Mouse (Mus musculus): ENCODE measurements around the gene Itih5. TPM values are rescaled to one million over a fixed set of nuclear protein-coding genes. Genes with fewer than 3 reads are reported as not detected.

Gene Itih5
- polyA plus RNA-seq, 1 experiment from 2014 or later = 3.7 TPM

GRCm38 (mm10) chr2:10195162-10195561 lies 41.8 kb downstream of the Itih5 start:
- Histone ChIP-seq H3K27me3 (replicated peaks; ENCODE audit: low read depth, poor library complexity, severe bottlenecking) (no peaks in the 10 kb centered on the region), H3K4me1 (no peaks in the 10 kb centered on the region), H3K36me3 (replicated peaks) (no peaks in the 10 kb centered on the region), H3K27ac (replicated peaks) (no peak overlapping the region), H3K9me3 (no peaks in the 10 kb centered on the region), H3K4me3 (no peak overlapping the region)
- no peak for DNase-seq (ENCODE audit: low spot score)
- 76% methylated on average over 3 of the region's 3 CpGs for WGBS

- 79% methylated on average over 2 of the region's 2 CpGs for WGBS
- no peak for DNase-seq (ENCODE audit: low spot score)
- Histone ChIP-seq H3K9me3 (no peaks in the 10 kb centered on the region), H3K4me1 (no peaks in the 10 kb centered on the region), H3K27ac (replicated peaks) (no peak overlapping the region), H3K4me3 (no peak overlapping the region), H3K27me3 (replicated peaks; ENCODE audit: low read depth, poor library complexity, severe bottlenecking) (no peaks in the 10 kb centered on the region), H3K36me3 (replicated peaks) (no peaks in the 10 kb centered on the region)
Observed at GRCm38 (mm10) chr2:10199326-10199725, 46.0 kb downstream of the Itih5 start.

GRCm38 (mm10) chr2:10200736-10201285 lies 47.4 kb downstream of the Itih5 start:
- H3K4me3 ChIP-seq = no peak overlapping the region
- 64% methylated on average over 3 of the region's 3 CpGs for WGBS
- H3K27ac ChIP-seq (replicated peaks) = no peak overlapping the region
- H3K4me1 ChIP-seq = no peaks in the 10 kb centered on the region
- H3K36me3 ChIP-seq (replicated peaks) = no peaks in the 10 kb centered on the region
- H3K27me3 ChIP-seq (replicated peaks; ENCODE audit: low read depth, poor library complexity, severe bottlenecking) = no peaks in the 10 kb centered on the region
- H3K9me3 ChIP-seq = no peaks in the 10 kb centered on the region
- DNase-seq (ENCODE audit: low spot score) = no peak

- Histone ChIP-seq H3K27ac (replicated peaks) (no peak overlapping the region), H3K27me3 (replicated peaks; ENCODE audit: low read depth, poor library complexity, severe bottlenecking) (no peaks in the 10 kb centered on the region), H3K4me3 (no peak overlapping the region), H3K36me3 (replicated peaks) (no peaks in the 10 kb centered on the region), H3K9me3 (no peaks in the 10 kb centered on the region), H3K4me1 (no peaks in the 10 kb centered on the region)
- no peak for DNase-seq (ENCODE audit: low spot score)
- 91% methylated on average over 3 of the region's 3 CpGs for WGBS
Observed at GRCm38 (mm10) chr2:10204301-10204700, 50.9 kb downstream of the Itih5 start.

GRCm38 (mm10) chr2:10213468-10213867 lies 60.1 kb downstream of the Itih5 start:
- H3K27me3 ChIP-seq (replicated peaks; ENCODE audit: low read depth, poor library complexity, severe bottlenecking) = no peaks in the 10 kb centered on the region
- no peak overlapping the region for H3K4me3 ChIP-seq
- DNase-seq (ENCODE audit: low spot score) = no peak
- no peaks in the 10 kb centered on the region for H3K9me3 ChIP-seq
- no peak overlapping the region for H3K27ac ChIP-seq (replicated peaks)
- 87% methylated on average over 12 of the region's 12 CpGs for WGBS
- no peaks in the 10 kb centered on the region for H3K36me3 ChIP-seq (replicated peaks)
- H3K4me1 ChIP-seq = peaks cover 10% of the 10 kb centered on the region

- 83% methylated on average over 7 of the region's 7 CpGs for WGBS
- no peak overlapping the region for H3K4me3 ChIP-seq
- no peaks in the 10 kb centered on the region for H3K36me3 ChIP-seq (replicated peaks)
- peaks cover 10% of the 10 kb centered on the region for H3K4me1 ChIP-seq
- H3K27me3 ChIP-seq (replicated peaks; ENCODE audit: low read depth, poor library complexity, severe bottlenecking) = no peaks in the 10 kb centered on the region
- no peak overlapping the region; the same call in 1 of the 2 replicates for H3K27ac ChIP-seq (replicated peaks)
- no peaks in the 10 kb centered on the region for H3K9me3 ChIP-seq
- DNase-seq (ENCODE audit: low spot score) = no peak
Observed at GRCm38 (mm10) chr2:10215876-10216565, 62.6 kb downstream of the Itih5 start.

GRCm38 (mm10) chr2:10216566-10217247 lies 63.3 kb downstream of the Itih5 start:
- 38% methylated on average over 7 of the region's 7 CpGs for WGBS
- H3K36me3 ChIP-seq (replicated peaks) = no peaks in the 10 kb centered on the region
- H3K4me3 ChIP-seq = no peak overlapping the region
- no peaks in the 10 kb centered on the region for H3K9me3 ChIP-seq
- no peak overlapping the region; the same call in 1 of the 2 replicates for H3K27ac ChIP-seq (replicated peaks)
- DNase-seq (ENCODE audit: low spot score) = peak; percentile 31
- peaks cover 10% of the 10 kb centered on the region for H3K4me1 ChIP-seq
- H3K27me3 ChIP-seq (replicated peaks; ENCODE audit: low read depth, poor library complexity, severe bottlenecking) = no peaks in the 10 kb centered on the region

GRCm38 (mm10) chr2:10221862-10222261 lies 68.5 kb downstream of the Itih5 start:
- Histone ChIP-seq H3K27ac (replicated peaks) (no peak overlapping the region), H3K4me3 (no peak overlapping the region), H3K9me3 (no peaks in the 10 kb centered on the region), H3K36me3 (replicated peaks) (no peaks in the 10 kb centered on the region), H3K27me3 (replicated peaks; ENCODE audit: low read depth, poor library complexity, severe bottlenecking) (no peaks in the 10 kb centered on the region), H3K4me1 (peaks cover 2% of the 10 kb centered on the region)
- WGBS = 90% methylated on average over 4 of the region's 4 CpGs
- no peak for DNase-seq (ENCODE audit: low spot score)

GRCm38 (mm10) chr2:10226907-10227306 lies 73.5 kb downstream of the Itih5 start:
- Histone ChIP-seq H3K4me1 (0 out of 2 replicates have a peak, but pooled peaks cover 3% of the 10 kb centered on the region), H3K36me3 (replicated peaks) (no peaks in the 10 kb centered on the region), H3K4me3 (no peak overlapping the region), H3K27me3 (replicated peaks; ENCODE audit: low read depth, poor library complexity, severe bottlenecking) (no peaks in the 10 kb centered on the region), H3K9me3 (no peaks in the 10 kb centered on the region), H3K27ac (replicated peaks) (no peak overlapping the region)
- no peak for DNase-seq (ENCODE audit: low spot score)
- WGBS = 84% methylated on average over 1 of the region's 1 CpGs

GRCm38 (mm10) chr2:10231971-10232370 lies 78.6 kb downstream of the Itih5 start:
- no peak for DNase-seq (ENCODE audit: low spot score)
- 77% methylated on average over 6 of the region's 6 CpGs for WGBS
- H3K27ac ChIP-seq (replicated peaks) = no peak overlapping the region

GRCm38 (mm10) chr2:10236554-10236953 lies 83.2 kb downstream of the Itih5 start:
- DNase-seq (ENCODE audit: low spot score) = no peak
- no peaks in the 10 kb centered on the region for H3K27me3 ChIP-seq (replicated peaks; ENCODE audit: low read depth, poor library complexity, severe bottlenecking)
- H3K4me1 ChIP-seq = no peaks in the 10 kb centered on the region
- WGBS = 91% methylated on average over 2 of the region's 2 CpGs
- H3K36me3 ChIP-seq (replicated peaks) = 0 out of 2 replicates have a peak, but pooled peaks cover 9% of the 10 kb centered on the region
- H3K4me3 ChIP-seq = no peak overlapping the region
- no peaks in the 10 kb centered on the region for H3K9me3 ChIP-seq
- H3K27ac ChIP-seq (replicated peaks) = no peak overlapping the region

More at GRCm38 (mm10) chr2:10231971-10232370, 78.6 kb downstream of the Itih5 start:
- H3K9me3 ChIP-seq = no peaks in the 10 kb centered on the region
- H3K27me3 ChIP-seq (replicated peaks; ENCODE audit: low read depth, poor library complexity, severe bottlenecking) = no peaks in the 10 kb centered on the region
- no peaks in the 10 kb centered on the region for H3K36me3 ChIP-seq (replicated peaks)
- 0 out of 2 replicates have a peak, but pooled peaks cover 3% of the 10 kb centered on the region for H3K4me1 ChIP-seq
- H3K4me3 ChIP-seq = no peak overlapping the region

- DNase-seq (ENCODE audit: low spot score) = peak; percentile 42
- no peak overlapping the region for H3K4me3 ChIP-seq
- 6% methylated on average over 9 of the region's 9 CpGs for WGBS
- no peaks in the 10 kb centered on the region for H3K27me3 ChIP-seq (replicated peaks; ENCODE audit: low read depth, poor library complexity, severe bottlenecking)
- H3K27ac ChIP-seq (replicated peaks) = no peak overlapping the region
- H3K9me3 ChIP-seq = no peaks in the 10 kb centered on the region
- H3K4me1 ChIP-seq = peaks cover 12% of the 10 kb centered on the region
- 0 out of 2 replicates have a peak, but pooled peaks cover 9% of the 10 kb centered on the region for H3K36me3 ChIP-seq (replicated peaks)
Observed at GRCm38 (mm10) chr2:10242970-10243369, 89.6 kb downstream of the Itih5 start.

- no peak for DNase-seq (ENCODE audit: low spot score)
- WGBS = 73% methylated on average over 9 of the region's 9 CpGs
- no peak overlapping the region for H3K27ac ChIP-seq (replicated peaks)
Observed at GRCm38 (mm10) chr2:10250441-10250840, 97.1 kb downstream of the Itih5 start.

More at GRCm38 (mm10) chr2:10250441-10250840, 97.1 kb downstream of the Itih5 start:
- Histone ChIP-seq H3K36me3 (replicated peaks) (no peaks in the 10 kb centered on the region), H3K4me3 (no peak overlapping the region), H3K9me3 (no peaks in the 10 kb centered on the region), H3K4me1 (peaks cover 8% of the 10 kb centered on the region; the same call in 1 of the 2 replicates), H3K27me3 (replicated peaks; ENCODE audit: low read depth, poor library complexity, severe bottlenecking) (no peaks in the 10 kb centered on the region)

Data from embryonic facial prominence, embryonic 10.5 days (tissue).